18 mouse cellular contexts compared by ENCODE assay signal in genomic region chr2:35635541-35635940, GRCm38 (mm10).
DNase-seq lines count a peak whose midpoint lies in the region; ATAC-seq lines count a peak whose summit lies in the region.
"Had no signal": no experiment of that assay in that cellular context is flagged by ENCODE, and none has a peak within 500 bp of the region (broad histone marks: within the 10 kb centered on the region; RNA-seq: fewer than 3 reads in every experiment).

No protein-coding gene starts in this region.

- H3K4me1 ChIP-seq in midbrain, embryonic 16.5 days (ENCODE audit: control insufficient read depth, insufficient read depth, low read length): peaks cover 14% of the 10 kb centered on the region
- peaks cover 71% of the 10 kb centered on the region for H3K4me1 ChIP-seq in heart, embryonic 12.5 days (replicated peaks)
- H3K4me1 ChIP-seq: liver, embryonic 15.5 days had no signal

- DNase-seq in gastrocnemius, postnatal 25 days: peak; percentile 39
- DNase-seq in gastrocnemius, postnatal 36 days: no peak
- DNase-seq in A20 (ENCODE audit: low read depth, low spot score): peak; percentile 16
- DNase-seq in NIH3T3 (ENCODE audit: low read depth): peak; percentile 51
- DNase-seq: adrenal gland, postnatal 36 days; gastrocnemius, postnatal 14 days; kidney, adult 9 months; right cerebral cortex, postnatal 25 days had no signal

- H3K9ac ChIP-seq in midbrain, embryonic 16.5 days (ENCODE audit: low read depth, low read length): no peak overlapping the region
- H3K9ac ChIP-seq in heart, embryonic 12.5 days: no peak overlapping the region
- H3K9ac ChIP-seq: heart, embryonic 13.5 days; limb, embryonic 12.5 days; liver, embryonic 15.5 days; neural tube, embryonic 13.5 days had no signal

- H3K4me2 ChIP-seq in midbrain, embryonic 16.5 days (ENCODE audit: low read length): no peak overlapping the region
- no peak overlapping the region for H3K4me2 ChIP-seq in heart, embryonic 12.5 days
- H3K4me2 ChIP-seq: heart, embryonic 13.5 days; limb, embryonic 12.5 days; liver, embryonic 15.5 days; neural tube, embryonic 13.5 days had no signal

- no peak overlapping the region for H3K27ac ChIP-seq in midbrain, embryonic 16.5 days (ENCODE audit: low read length)
- no peak overlapping the region for H3K27ac ChIP-seq in heart, embryonic 12.5 days (ENCODE audit: poor library complexity, severe bottlenecking)
- H3K27ac ChIP-seq: limb, embryonic 12.5 days; liver, embryonic 15.5 days; neural tube, embryonic 13.5 days had no signal

- no peak overlapping the region for H3K4me3 ChIP-seq in midbrain, embryonic 16.5 days (ENCODE audit: low read depth, low read length)
- H3K4me3 ChIP-seq in heart, embryonic 12.5 days: no peak overlapping the region
- H3K4me3 ChIP-seq: heart, embryonic 13.5 days; limb, embryonic 12.5 days; liver, embryonic 15.5 days; neural tube, embryonic 13.5 days had no signal

- H3K9me3 ChIP-seq in midbrain, embryonic 16.5 days (replicated peaks; ENCODE audit: control insufficient read depth, low read length, poor library complexity, severe bottlenecking): no peaks in the 10 kb centered on the region
- H3K9me3 ChIP-seq in heart, embryonic 12.5 days (replicated peaks): no peaks in the 10 kb centered on the region
- H3K9me3 ChIP-seq: heart, embryonic 13.5 days; limb, embryonic 12.5 days; liver, embryonic 15.5 days; neural tube, embryonic 13.5 days had no signal

- WGBS in midbrain, embryonic 16.5 days: 76% methylated on average over 4 of the region's 4 CpGs
- 62% methylated on average over 4 of the region's 4 CpGs for WGBS in heart, embryonic 12.5 days

- no peaks in the 10 kb centered on the region for H3K36me3 ChIP-seq in midbrain, embryonic 16.5 days (ENCODE audit: control insufficient read depth, insufficient read depth, low read length)
- peaks cover 26% of the 10 kb centered on the region for H3K36me3 ChIP-seq in heart, embryonic 12.5 days
- H3K36me3 ChIP-seq: liver, embryonic 15.5 days; neural tube, embryonic 13.5 days had no signal

- ATAC-seq in granulocyte monocyte progenitor cell, adult 5-6 weeks (replicated peaks; ENCODE audit: poor library complexity, severe bottlenecking): peak; percentile 78
- ATAC-seq in midbrain, embryonic 16.5 days: no peak
- no peak for ATAC-seq in heart, embryonic 12.5 days (ENCODE audit: insufficient number of reproducible peaks, low FRiP score)
- ATAC-seq: forebrain, embryonic 16.5 days; inflammation-experienced regulatory T-cells, adult 6 months had no signal

- intact Hi-C loops in gastrocnemius, postnatal 36 days (cut with DNase I): no loop called here

- no peaks in the 10 kb centered on the region for H3K27me3 ChIP-seq in midbrain, embryonic 16.5 days (ENCODE audit: control insufficient read depth, insufficient read depth, low read depth, low read length)
- H3K27me3 ChIP-seq in heart, embryonic 12.5 days (replicated peaks): no peaks in the 10 kb centered on the region
- H3K27me3 ChIP-seq: CH12.LX; heart, embryonic 13.5 days; limb, embryonic 12.5 days; liver, embryonic 15.5 days; neural tube, embryonic 13.5 days had no signal

Comparison
In these comparisons a context has a peak if more than half of its experiments do, and no peak if none do; other contexts are left out.
1. DNase-seq: peak in gastrocnemius, postnatal 25 days (single experiment), A20 (single experiment) and NIH3T3 (single experiment); none in gastrocnemius, postnatal 36 days (0 of 2).